Mouse (Mus musculus) bone marrow macrophage, adult 2 months (primary cell): Measurements from ENCODE around the gene Mrgpre. TPM values are rescaled to one million over a fixed set of nuclear protein-coding genes. Genes with fewer than 3 reads are reported as not detected.

ENCODE experiments used
- H3K27ac ChIP-seq: 2 replicates; pipeline ENCODE4 v1.5.1; 2012; ENCODE audit warnings: low read depth, low read length; ENCODE audit not compliant: insufficient read depth
- H3K4me1 ChIP-seq: 2 replicates; pipeline ENCODE4 v1.6.1; 2012; ENCODE audit warnings: low read length; ENCODE audit not compliant: control insufficient read depth, insufficient read depth
- H3K4me3 ChIP-seq: 2 replicates; pipeline ENCODE4 v1.5.1; 2012; ENCODE audit warnings: mild to moderate bottlenecking, low read length, moderate library complexity; ENCODE audit not compliant: insufficient read depth
- CTCF ChIP-seq: IDR thresholded peaks from 2 replicates; pipeline ENCODE4 v1.5.1; 2012; ENCODE audit warnings: low read depth, mild to moderate bottlenecking, low read length, moderate library complexity
- POLR2A ChIP-seq: IDR thresholded peaks from 2 replicates; pipeline ENCODE4 v1.6.1; 2012; ENCODE audit warnings: mild to moderate bottlenecking, low read depth, low read length, borderline replicate concordance
- polyA plus RNA-seq: library from polyadenylated mRNA; stranded (reverse); fragments of >200 nt; gene quantifications from 2 replicates; pipeline ENCODE4 v1.2.4, GENCODE M21; 2012; ENCODE audit not compliant: missing spikeins, insufficient read depth, insufficient read length

The Mrgpre gene
- 0.35 and 0.39 TPM in 2 replicates for polyA plus RNA-seq

DNA sequence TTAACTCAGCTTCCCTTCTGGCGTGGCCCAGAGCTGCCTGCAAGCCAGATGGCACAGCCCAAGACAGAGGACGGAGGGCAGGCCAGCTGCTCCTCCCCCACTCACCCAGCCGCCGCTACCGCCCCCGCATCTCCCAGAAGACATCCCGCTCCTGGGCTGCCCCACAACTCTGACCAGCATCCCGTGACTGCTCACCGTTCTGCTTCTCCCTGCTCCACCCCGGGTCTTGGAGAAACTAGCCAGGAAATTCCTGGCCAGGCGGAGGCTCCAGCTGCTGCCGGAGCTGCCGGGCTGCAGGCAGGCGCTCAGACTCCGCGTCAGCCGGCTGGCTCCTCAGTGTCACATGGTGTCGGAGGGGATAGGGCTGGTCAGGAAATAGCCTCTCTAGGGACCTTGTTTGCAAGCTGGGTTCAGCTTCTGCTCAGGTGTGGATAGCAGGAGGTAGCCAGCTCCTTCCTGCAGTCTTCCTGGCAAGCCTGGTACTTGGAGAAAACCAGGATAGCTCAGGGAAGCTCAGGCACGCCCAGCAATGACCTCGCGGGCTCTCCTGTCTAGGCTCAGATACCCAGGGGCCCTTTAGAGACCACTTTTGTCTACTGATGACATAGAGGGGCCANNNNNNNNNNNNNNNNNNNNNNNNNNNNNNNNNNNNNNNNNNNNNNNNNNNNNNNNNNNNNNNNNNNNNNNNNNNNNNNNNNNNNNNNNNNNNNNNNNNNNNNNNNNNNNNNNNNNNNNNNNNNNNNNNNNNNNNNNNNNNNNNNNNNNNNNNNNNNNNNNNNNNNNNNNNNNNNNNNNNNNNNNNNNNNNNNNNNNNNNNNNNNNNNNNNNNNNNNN, at the start of gene Mrgpre:
Mrgpre (minus strand) TSS at position 505 of the 834 bp plus-strand sequence.
- Histone ChIP-seq H3K4me1 (peaks cover 12% of the 10 kb centered on the region; the same call in 1 of the 2 replicates), H3K4me3 (peak within 1 kb of the TSS; percentile 65), H3K27ac (no peak within 1 kb of the TSS)
- TF ChIP-seq POLR2A = no peak
- no peak for TF ChIP-seq CTCF

DNA sequence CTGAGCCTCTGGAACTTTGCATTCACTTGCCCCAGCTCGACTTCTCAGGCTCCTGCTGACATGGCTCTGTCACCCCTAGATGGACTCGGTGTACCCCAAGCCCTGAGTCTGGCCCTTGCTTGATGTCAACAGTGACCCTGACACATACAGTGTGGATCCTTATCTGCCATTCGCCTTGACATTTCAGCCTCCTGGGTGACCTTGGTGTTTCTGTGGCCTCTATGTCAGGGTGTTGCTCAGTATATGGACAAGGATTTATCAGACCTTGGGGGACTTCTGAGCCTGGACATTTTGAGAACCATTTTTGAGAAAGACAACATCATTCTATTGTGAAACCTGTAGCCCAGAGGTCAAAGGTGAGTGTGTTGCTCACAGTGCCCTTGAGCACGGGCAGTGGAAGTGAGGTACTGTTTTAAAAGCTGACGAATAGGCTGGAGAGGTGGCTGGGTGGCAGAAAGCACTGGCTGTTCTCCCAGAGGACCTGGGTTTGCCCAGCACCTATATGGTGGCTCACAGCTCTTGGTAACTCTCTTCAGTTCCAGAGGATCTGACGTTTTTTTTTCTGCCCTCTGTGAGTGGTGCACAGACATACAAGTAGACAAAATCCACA, 49.4 kb upstream of the Mrgpre start:
- no peak for TF ChIP-seq CTCF
- TF ChIP-seq POLR2A = no peak
- H3K4me1 ChIP-seq = peaks cover 21% of the 10 kb centered on the region
- H3K27ac ChIP-seq = no peak overlapping the region
- no peak overlapping the region for H3K4me3 ChIP-seq

DNA sequence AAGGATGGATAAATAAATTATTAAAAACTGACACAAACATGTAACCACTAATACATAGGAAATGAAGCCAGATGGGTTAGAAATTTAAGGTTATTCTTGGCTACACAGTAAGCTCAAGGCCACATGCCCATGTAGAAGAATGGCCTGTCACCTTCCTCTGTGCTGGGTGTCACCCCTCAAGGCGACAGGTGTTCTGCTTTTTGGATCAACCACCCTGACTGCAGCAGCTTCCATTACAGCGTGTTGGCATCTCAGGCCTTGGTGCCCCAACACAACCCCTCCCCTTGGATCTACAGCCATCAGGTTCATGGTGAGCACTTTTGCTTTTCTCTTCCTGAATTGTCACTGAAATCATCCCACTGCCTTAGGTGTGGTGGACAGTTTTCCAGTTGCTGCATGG, 48.3 kb upstream of the Mrgpre start:
- H3K4me3 ChIP-seq = no peak overlapping the region
- no peak for TF ChIP-seq CTCF
- TF ChIP-seq POLR2A = no peak
- H3K27ac ChIP-seq = no peak overlapping the region
- H3K4me1 ChIP-seq = peaks cover 21% of the 10 kb centered on the region

DNA sequence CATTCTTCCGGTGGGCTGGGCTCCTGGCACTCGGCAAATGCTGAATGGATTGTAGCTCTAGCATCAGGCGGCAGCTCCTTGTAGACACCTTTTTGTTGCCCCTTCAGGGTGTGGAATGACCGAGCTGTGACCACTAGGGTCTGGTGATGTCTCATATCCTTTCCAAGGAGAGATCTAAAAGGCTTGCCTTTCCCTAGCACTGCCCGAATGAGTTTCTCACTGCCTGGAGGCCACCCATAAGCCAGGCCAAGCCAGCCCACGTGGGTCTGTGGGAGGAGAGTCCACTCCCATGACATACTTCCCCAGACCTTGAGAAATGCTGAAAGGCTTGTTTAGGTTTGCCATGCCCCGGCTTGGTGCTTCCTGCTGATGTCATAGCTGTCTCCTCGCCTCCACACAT, 47.9 kb upstream of the Mrgpre start:
- peak overlapping the region; percentile 42 for H3K27ac ChIP-seq
- no peak for TF ChIP-seq POLR2A
- peak overlapping the region; percentile 31 for H3K4me3 ChIP-seq
- peaks cover 21% of the 10 kb centered on the region for H3K4me1 ChIP-seq

DNA sequence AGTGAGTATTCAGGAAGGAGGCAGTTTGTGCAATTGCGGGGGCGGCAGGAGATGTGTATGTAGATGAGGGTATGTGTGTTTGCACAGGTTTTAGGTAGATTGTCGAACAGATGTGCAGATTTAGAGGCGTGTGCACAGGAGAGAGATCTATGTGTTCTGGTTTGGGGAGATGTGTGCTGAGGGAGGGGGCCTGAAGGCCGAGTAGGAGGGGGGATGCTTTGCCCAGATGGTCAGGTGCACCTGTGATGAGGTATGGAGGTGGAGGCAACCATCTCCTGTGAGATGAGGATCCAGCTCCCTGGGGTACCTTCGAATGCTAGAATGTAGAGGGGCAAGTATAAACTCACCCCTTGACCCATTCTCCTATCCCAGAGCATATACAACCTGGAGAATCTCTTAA, 46.1 kb upstream of the Mrgpre start:
- Histone ChIP-seq H3K4me1 (peaks cover 23% of the 10 kb centered on the region), H3K4me3 (peak overlapping the region; percentile 71), H3K27ac (0 out of 2 replicates have a peak overlapping the region, but pooled peaks have one; percentile 6)
- no peak for TF ChIP-seq POLR2A
- no peak for TF ChIP-seq CTCF

DNA sequence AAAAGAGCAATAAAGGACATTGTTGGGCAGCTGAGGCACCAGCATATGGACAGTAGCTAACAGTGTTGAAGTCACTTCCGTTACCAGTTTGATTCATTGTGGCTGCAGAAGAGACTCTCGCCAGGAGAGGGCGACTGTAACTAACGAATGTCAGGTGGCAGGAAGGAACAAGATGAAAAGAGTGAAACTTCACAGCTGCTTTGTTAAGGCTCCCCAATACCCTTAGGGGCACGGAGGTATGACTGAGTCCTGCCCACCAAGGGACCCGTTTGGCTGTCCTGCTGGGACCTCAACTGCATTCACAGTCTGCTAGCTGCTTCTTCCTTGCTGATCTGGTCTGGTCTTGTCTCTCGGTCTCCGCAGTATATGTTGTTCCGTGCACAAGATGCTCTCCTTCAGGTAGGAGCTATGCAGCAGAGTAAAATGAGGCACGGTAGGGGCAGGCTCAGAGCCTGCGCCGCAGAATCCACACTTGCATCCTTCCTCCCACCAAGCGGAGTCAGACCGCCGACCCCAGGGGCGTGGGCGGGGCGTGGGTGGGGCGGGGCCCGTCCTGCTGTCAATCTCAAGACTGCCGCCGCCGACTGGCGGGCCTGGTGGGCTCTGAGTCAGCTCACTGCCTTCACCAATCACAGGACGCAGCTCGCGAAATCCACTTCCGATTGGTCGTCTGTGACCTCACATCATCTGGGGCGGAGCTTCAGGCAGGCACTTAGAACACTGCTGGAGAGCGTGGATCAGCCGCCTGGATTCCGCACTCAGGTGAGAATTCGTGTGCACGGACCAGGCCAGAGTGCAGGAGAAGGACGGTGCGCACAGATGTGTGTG, 45.4 kb upstream of the Mrgpre start:
- Histone ChIP-seq H3K27ac (peak overlapping the region; percentile 75), H3K4me3 (peak overlapping the region; percentile 86), H3K4me1 (peaks cover 23% of the 10 kb centered on the region)
- TF ChIP-seq POLR2A = no peak
- peak; percentile 55; the same call in 1 of the 2 replicates for TF ChIP-seq CTCF

DNA sequence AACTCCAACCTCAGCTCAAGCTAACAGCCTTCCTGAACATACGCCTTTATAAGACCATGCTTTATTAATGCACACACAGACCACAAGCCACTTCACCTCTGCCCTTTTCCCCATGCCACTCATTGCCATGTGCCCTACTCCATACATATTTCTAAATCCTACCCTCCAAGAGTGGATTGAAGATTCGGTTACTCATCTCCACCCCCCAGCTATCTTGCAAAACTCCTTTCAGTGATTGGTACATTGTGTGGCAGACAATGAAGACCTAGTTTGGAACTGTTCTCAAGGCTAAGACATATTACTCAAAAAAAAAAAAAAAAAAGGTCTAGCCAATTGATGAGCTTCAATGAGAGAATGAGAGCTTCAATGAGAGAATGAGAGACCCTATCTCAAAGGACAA, 42.7 kb upstream of the Mrgpre start:
- peaks cover 18% of the 10 kb centered on the region for H3K4me1 ChIP-seq
- H3K4me3 ChIP-seq = no peak overlapping the region
- TF ChIP-seq CTCF (no peak), POLR2A (no peak)
- H3K27ac ChIP-seq = no peak overlapping the region

DNA sequence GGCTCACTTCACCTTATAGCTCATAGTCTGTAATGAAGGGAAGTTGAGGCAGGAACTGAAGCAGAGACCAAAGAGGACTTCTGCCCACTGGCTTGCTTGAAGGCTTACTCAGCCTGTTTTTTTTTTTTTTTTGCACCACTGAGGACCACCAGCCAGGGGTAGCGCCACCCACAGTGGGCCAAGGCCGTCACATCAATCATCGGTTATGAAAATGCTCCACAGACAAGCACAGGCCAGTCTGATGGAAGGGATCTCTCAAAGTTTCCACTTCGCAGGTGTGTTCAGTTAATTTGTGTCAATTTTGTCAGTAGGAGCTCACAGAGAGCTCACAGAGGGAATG, 38.9 kb upstream of the Mrgpre start:
- peak overlapping the region; percentile 80 for H3K27ac ChIP-seq
- H3K4me3 ChIP-seq = peak overlapping the region; percentile 62
- TF ChIP-seq CTCF = no peak
- TF ChIP-seq POLR2A = no peak
- peaks cover 13% of the 10 kb centered on the region for H3K4me1 ChIP-seq

DNA sequence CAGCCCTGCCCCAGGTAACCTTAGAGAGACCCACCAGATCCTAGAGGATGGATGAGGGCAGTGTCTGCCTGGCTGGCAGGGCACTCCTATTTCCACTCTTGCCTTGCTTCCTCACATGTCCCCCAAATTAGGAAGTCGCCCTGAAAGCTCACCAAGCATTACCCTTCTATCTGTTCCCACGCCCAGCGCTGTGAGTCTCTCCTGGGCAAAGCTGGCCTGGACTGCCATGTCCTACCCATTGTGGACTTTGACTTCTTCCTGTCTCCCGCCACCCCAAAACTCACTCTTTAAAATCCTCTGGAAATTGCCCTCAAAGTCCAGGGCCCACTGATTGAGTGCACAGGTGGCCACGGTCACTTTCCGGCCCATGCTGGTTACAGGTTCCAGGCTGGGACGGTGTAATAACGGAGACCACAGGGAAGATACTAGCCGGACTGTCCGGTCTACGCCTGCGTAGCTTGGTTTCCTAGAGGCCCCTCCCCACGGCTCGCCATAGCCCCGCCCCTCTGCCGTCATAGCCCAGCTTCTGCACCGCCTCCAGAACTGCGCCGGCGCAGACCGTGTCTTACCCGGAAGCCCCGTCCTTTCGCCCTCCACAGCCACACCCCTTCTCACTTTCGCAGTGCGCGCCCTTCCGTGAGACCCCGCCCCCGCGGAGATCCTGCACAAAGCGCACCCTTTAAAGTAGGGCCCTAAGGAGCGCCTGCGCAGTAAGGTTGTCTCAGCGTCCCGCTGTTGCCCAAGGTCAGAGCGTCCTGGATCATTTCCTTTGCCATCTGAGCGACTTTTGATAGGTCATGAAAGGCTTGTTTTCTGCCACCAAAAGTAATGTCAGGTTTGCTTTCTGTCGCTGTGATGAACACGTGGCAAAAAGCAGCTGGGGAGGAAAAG, 38.3 kb upstream of the Mrgpre start, which contains the start of the genes Nadsyn1 and Dhcr7:
Nadsyn1 (minus strand) TSS at position 475 of the 891 bp plus-strand sequence.
Dhcr7 (plus strand) TSS at position 771 of the 891 bp plus-strand sequence.
- TF ChIP-seq POLR2A (peak; percentile 89), CTCF (no peak)
- Histone ChIP-seq H3K27ac (peak within 1 kb of the TSS; percentile 80), H3K4me1 (peaks cover 13% of the 10 kb centered on the region), H3K4me3 (peak within 1 kb of the TSS; percentile 88)
